Comparison of ENCODE assay signal across 9 mouse cellular contexts in genomic region chr12:108001652-108002340, GRCm38 (mm10). TPM values are rescaled to one million over a fixed set of nuclear protein-coding genes. Genes with fewer than 3 reads are reported as not detected.
DNase-seq lines count a peak whose midpoint lies in the region; ATAC-seq and TF ChIP-seq lines count a peak whose summit lies in the region.
"Had no signal": no experiment of that assay in that cellular context is flagged by ENCODE, and none has a peak within 500 bp of the region (broad histone marks: within the 10 kb centered on the region; RNA-seq: fewer than 3 reads in every experiment).

No protein-coding gene starts in this region.

- no peak for ATAC-seq in heart, embryonic 12.5 days (ENCODE audit: insufficient number of reproducible peaks, low FRiP score)
- no peak for ATAC-seq in hindbrain, embryonic 13.5 days (ENCODE audit: low FRiP score)
- no peak for ATAC-seq in neural tube, embryonic 11.5 days (ENCODE audit: insufficient read depth, low FRiP score, low TSS enrichment)

- no peak for TF ChIP-seq POLR2A in heart, adult 2 months (IDR thresholded peaks at IDR 0.05; ENCODE audit: insufficient read depth, low read depth, low read length)

- H3K4me2 ChIP-seq in heart, embryonic 12.5 days: peak overlapping the region; percentile 98
- H3K4me2 ChIP-seq in hindbrain, embryonic 13.5 days: peak overlapping the region; percentile 79
- peak overlapping the region; percentile 87 for H3K4me2 ChIP-seq in neural tube, embryonic 11.5 days (ENCODE audit: low read depth)

- H3K9me3 ChIP-seq in heart, embryonic 12.5 days (replicated peaks): no peaks in the 10 kb centered on the region
- H3K9me3 ChIP-seq in hindbrain, embryonic 13.5 days: no peaks in the 10 kb centered on the region
- no peaks in the 10 kb centered on the region for H3K9me3 ChIP-seq in neural tube, embryonic 11.5 days (ENCODE audit: control insufficient read depth, low read length)

- H3K9ac ChIP-seq in heart, embryonic 12.5 days: 0 out of 2 replicates have a peak overlapping the region, but pooled peaks have one; percentile 75
- H3K9ac ChIP-seq in heart, adult 2 months (ENCODE audit: low read depth, low read length): no peak overlapping the region
- H3K9ac ChIP-seq in hindbrain, embryonic 13.5 days: peak overlapping the region; percentile 96
- H3K9ac ChIP-seq in neural tube, embryonic 11.5 days (ENCODE audit: low read length): peak overlapping the region; percentile 98

- intact Hi-C loops in heart, adult 2 months (cut with DNase I): no loop called here
- intact Hi-C loops in heart, postnatal 25 days (cut with DNase I): no loop called here

- TF ChIP-seq CTCF in heart, adult 2 months (IDR thresholded peaks at IDR 0.05): no peak

- H3K4me3 ChIP-seq in heart, embryonic 12.5 days: peak overlapping the region; percentile 86
- H3K4me3 ChIP-seq in heart, adult 2 months: no peak overlapping the region
- H3K4me3 ChIP-seq in hindbrain, embryonic 13.5 days: peak overlapping the region; percentile 93
- peak overlapping the region; percentile 89 for H3K4me3 ChIP-seq in neural tube, embryonic 11.5 days (ENCODE audit: low read depth, low read length)

- WGBS in heart, embryonic 12.5 days: 3% methylated on average over 37 of the region's 37 CpGs
- 11% methylated on average over 37 of the region's 37 CpGs for WGBS in heart, adult 2 months
- 2% methylated on average over 37 of the region's 37 CpGs for WGBS in hindbrain, embryonic 13.5 days
- 2% methylated on average over 37 of the region's 37 CpGs for WGBS in neural tube, embryonic 11.5 days

- no peaks in the 10 kb centered on the region for H3K36me3 ChIP-seq in heart, embryonic 12.5 days
- no peaks in the 10 kb centered on the region for H3K36me3 ChIP-seq in heart, adult 2 months (ENCODE audit: control insufficient read depth, insufficient read depth, low read length)
- no peaks in the 10 kb centered on the region for H3K36me3 ChIP-seq in hindbrain, embryonic 13.5 days
- no peaks in the 10 kb centered on the region for H3K36me3 ChIP-seq in neural tube, embryonic 11.5 days (ENCODE audit: control insufficient read depth, insufficient read depth, low read length)

- H3K27me3 ChIP-seq in heart, embryonic 12.5 days (replicated peaks): peaks cover 67% of the 10 kb centered on the region
- peaks cover 18% of the 10 kb centered on the region for H3K27me3 ChIP-seq in heart, adult 2 months (ENCODE audit: control insufficient read depth, insufficient read depth, low read length)
- peaks cover 14% of the 10 kb centered on the region; the same call in 1 of the 2 replicates for H3K27me3 ChIP-seq in hindbrain, embryonic 13.5 days
- peaks cover 13% of the 10 kb centered on the region for H3K27me3 ChIP-seq in neural tube, embryonic 11.5 days (ENCODE audit: control insufficient read depth, insufficient read depth, low read length)
- H3K27me3 ChIP-seq: CH12.LX had no signal

- H3K4me1 ChIP-seq in heart, embryonic 12.5 days (replicated peaks): peaks cover 23% of the 10 kb centered on the region
- H3K4me1 ChIP-seq in heart, adult 2 months (ENCODE audit: control insufficient read depth, insufficient read depth, low read length): no peaks in the 10 kb centered on the region
- H3K4me1 ChIP-seq in hindbrain, embryonic 13.5 days (replicated peaks): peaks cover 65% of the 10 kb centered on the region
- peaks cover 20% of the 10 kb centered on the region for H3K4me1 ChIP-seq in neural tube, embryonic 11.5 days (ENCODE audit: control insufficient read depth, insufficient read depth, low read length)

- no peaks in the 10 kb centered on the region for H3K79me2 ChIP-seq in heart, adult 2 months (replicated peaks; ENCODE audit: control insufficient read depth, insufficient read depth, low read length)

- H3K27ac ChIP-seq in heart, embryonic 12.5 days (ENCODE audit: poor library complexity, severe bottlenecking): no peak overlapping the region
- H3K27ac ChIP-seq in heart, adult 2 months: no peak overlapping the region
- peak overlapping the region; percentile 99 for H3K27ac ChIP-seq in hindbrain, embryonic 13.5 days
- peak overlapping the region; percentile 62; the same call in 1 of the 2 replicates for H3K27ac ChIP-seq in neural tube, embryonic 11.5 days (ENCODE audit: low read depth, low read length)

- TF ChIP-seq EP300 in heart, adult 2 months (IDR thresholded peaks at IDR 0.05; ENCODE audit: insufficient read depth, low read depth, low read length): no peak

- no peak for DNase-seq in heart, adult 2 months
- DNase-seq in R1 (ENCODE audit: low read depth, low spot score): peak; percentile 69
- peak; percentile 58 for DNase-seq in neural tube, embryonic 11.5 days (ENCODE audit: low spot score)
- DNase-seq in adrenal gland, postnatal 14 days: no peak
- DNase-seq in layer of hippocampus, adult 11-12 months (ENCODE audit: low spot score): no peak
- DNase-seq in heart, postnatal 25 days (ENCODE audit: low spot score): no peak

RNA-seq across cellular contexts. Expression of gene Bcl11b, which starts 1.6 kb away (rescaled TPM):
- 4.9 and 5.0 TPM in 2 replicates for polyA plus RNA-seq in heart, embryonic 12.5 days (2016; fragmentation: Nextera tagmentation; extraction: Ambion mirVana)
- 1 to 10 TPM in 1 of 2 experiments, under 1 TPM in 1; 0.77 to 1.3 TPM for total RNA-seq in heart, adult 2 months (2021)
- polyA plus RNA-seq in heart, adult 2 months (2012; rRNA removed): 0.64 and 1.1 TPM in 2 replicates
- polyA plus RNA-seq in hindbrain, embryonic 13.5 days (2015; fragmentation: Nextera tagmentation; extraction: Ambion mirVana): 27.0 and 31.0 TPM in 2 replicates
- 9.4 and 9.5 TPM in 2 replicates for polyA plus RNA-seq in neural tube, embryonic 11.5 days (2014; fragmentation: Nextera tagmentation; extraction: Ambion mirVana)
- total RNA-seq in adrenal gland, postnatal 14 days (2021): 1.0 and 4.7 TPM in 2 replicates
- 1 to 10 TPM; 1.1 to 1.6 TPM for total RNA-seq in heart, postnatal 25 days (2021)
- total RNA-seq: CH12.LX had no signal

Comparison
In these comparisons a context has a peak if more than half of its experiments do, and no peak if none do; other contexts are left out.
1. H3K27ac ChIP-seq: peak in hindbrain, embryonic 13.5 days (single experiment) and neural tube, embryonic 11.5 days (single experiment); none in heart, embryonic 12.5 days (single experiment) and heart, adult 2 months (single experiment).
2. DNase-seq: peak in R1 (single experiment) and neural tube, embryonic 11.5 days (single experiment); none in heart, adult 2 months (0 of 2), adrenal gland, postnatal 14 days (single experiment), layer of hippocampus, adult 11-12 months (single experiment) and heart, postnatal 25 days (single experiment).
3. Peak in every context shown above with its lines, with median percentiles within 50 percentile points of each other: H3K4me2 ChIP-seq.